Mouse (Mus musculus): ENCODE data around the gene Ncoa7. TPM values are rescaled to one million over a fixed set of nuclear protein-coding genes. Genes with fewer than 3 reads are reported as not detected.
A peak's percentile ranks its signal among the peaks of the same experiment; 100 is the strongest.
"Not testable (repeated sequence)": the region's sequence is repeated elsewhere in the genome, so short reads cannot be mapped to it uniquely, and the experiment has no call there.

The Ncoa7 gene
- polyA plus RNA-seq, 1 experiment from 2014 or later: 13.7 TPM

DNA sequence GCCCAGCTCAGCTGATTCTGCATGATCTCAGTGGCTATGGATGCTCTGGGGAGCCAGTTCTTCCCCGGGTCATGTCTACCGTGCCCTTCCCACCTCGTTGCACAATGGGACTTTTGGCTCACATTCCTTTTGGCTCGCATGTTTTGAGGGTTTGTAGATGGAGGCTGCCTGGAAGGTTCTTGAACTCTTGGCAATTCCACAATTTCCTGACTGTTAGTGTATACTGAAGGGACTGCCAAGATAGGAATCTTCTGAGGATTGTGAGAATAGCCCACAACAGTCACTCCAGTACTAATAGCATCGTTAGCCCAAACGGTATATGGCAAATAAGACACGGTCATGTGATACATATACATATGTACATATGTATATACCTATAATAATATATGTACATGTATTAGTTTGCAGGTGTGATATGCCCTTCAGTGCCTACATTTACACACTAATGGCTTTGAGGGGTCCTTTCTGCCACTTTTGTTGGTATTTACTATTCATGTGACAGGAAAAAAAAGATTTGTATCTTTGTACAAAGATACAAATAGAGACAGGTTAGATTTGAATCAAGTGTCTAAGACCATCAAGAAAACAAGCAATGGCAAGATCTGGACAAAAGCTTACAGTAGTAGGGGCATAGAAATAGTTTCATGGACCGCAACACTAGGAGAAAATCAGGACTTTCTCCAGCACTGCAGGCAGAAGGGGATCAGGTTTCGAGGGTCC is 7.3 kb upstream of the Ncoa7 start:
- peak overlapping the region; percentile 47 for H3K4me3 ChIP-seq
- H3K4me1 ChIP-seq: peaks cover 4% of the 10 kb centered on the region; the same call in 1 of the 2 replicates
- no peaks in the 10 kb centered on the region for H3K27me3 ChIP-seq
- no peaks in the 10 kb centered on the region for H3K36me3 ChIP-seq
- 27% methylated on average over 9 of the region's 9 CpGs for WGBS
- no peaks in the 10 kb centered on the region for H3K9me3 ChIP-seq
- peak overlapping the region; percentile 56 for H3K9ac ChIP-seq (replicated peaks)
- peak overlapping the region; percentile 39 for H3K4me2 ChIP-seq (replicated peaks)
- peak overlapping the region; percentile 64 for H3K27ac ChIP-seq (replicated peaks)
- ATAC-seq (replicated peaks): peak; percentile 67

DNA sequence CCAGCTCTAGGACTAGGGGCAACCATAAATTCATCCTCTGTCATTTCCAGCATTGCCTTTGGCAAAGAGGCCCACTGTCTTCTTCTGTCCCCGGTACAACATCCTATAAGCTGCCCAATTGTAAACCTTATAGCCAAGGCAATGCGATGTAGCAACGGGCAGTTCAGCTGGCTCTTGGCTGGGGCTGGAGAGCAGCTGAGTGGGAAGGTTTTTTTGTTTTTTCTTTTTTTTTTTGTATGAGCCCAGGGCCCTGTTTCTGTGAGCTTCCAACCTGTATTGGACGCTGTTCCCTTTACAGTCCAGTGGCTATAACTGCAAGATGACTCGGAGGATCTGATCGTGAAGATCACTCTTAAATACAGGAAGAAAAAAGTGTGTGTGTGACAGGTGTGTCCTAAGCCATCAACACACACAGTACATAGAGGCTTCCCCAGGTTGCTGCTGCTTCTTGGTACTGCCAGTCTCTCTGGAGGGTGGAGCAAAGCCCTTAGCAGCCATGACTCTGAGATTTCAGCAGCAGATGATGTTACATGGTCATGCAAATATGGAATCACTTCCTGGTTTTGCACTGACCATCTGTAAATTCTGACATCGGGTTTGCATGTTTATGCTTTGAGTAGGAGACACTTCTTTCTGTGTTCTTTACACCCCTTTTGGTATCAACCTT is 594 bp upstream of the Ncoa7 start:
- Histone ChIP-seq H3K4me3 (peak overlapping the region; percentile 97), H3K4me2 (replicated peaks) (peak overlapping the region; percentile 61), H3K9ac (replicated peaks) (peak overlapping the region; percentile 97), H3K4me1 (peaks cover 7% of the 10 kb centered on the region; the same call in 1 of the 2 replicates), H3K27me3 (no peaks in the 10 kb centered on the region), H3K36me3 (no peaks in the 10 kb centered on the region), H3K9me3 (no peaks in the 10 kb centered on the region), H3K27ac (replicated peaks) (peak overlapping the region; percentile 98)
- no peak; the same call in 1 of the 2 replicates for ATAC-seq (replicated peaks)
- WGBS: 35% methylated on average over 7 of the region's 7 CpGs

DNA sequence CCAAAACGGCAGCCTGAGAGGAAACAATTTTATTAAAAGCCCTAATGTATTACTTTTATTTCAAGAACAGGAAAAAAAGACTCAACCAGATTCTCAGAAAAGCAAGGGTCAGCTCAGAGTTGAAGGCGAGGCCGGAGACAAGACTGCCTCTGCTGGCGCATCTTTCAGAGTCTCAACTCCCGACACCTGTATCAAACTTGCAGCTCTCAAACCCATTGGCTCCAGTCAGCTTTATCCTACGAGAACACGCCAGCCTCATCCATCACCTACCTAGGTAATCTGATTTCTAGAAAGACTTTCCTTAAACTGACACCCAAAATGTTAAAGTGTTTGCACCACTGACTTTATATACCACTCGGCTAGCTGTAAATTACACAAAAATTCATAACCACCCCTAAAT is 1.1 kb downstream of the Ncoa7 start:
- 6% methylated on average over 8 of the region's 8 CpGs for WGBS
- H3K4me1 ChIP-seq: peaks cover 7% of the 10 kb centered on the region; the same call in 1 of the 2 replicates
- no peak for ATAC-seq (replicated peaks)

DNA sequence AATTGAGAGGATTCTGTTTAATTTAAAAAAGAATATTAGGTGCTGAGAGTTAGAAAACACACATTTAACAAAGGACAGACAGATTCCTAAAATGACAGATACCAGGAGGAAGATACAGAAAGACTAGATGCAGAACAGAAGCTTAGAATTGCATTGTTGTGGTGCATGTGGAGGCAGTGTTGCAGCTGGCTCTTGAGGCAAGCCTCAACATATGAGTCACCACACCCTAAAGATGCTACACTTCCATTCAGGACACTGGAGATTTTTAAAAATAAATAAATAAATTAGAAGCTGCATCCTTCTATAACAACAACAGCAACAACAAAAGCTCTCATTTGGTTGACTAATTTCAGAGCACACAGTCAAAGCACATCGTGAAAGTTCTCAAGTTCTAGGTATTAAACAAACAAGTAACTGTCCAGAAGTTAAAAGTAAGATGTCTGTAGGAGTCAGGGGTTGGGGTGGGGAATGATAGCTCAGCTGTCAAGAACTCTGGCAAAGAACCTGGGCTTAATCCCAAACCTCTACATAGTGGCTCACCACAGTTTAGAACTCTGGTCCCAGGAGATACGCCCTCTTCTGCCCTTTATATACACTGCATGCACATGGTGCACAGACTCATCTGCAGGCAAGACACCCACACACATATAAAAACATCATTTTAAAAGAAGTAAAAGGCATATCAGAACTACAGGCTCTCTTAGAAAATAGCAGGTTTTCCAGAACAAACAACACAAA is 3.2 kb downstream of the Ncoa7 start:
- 90% methylated on average over 2 of the region's 2 CpGs for WGBS
- H3K27ac ChIP-seq (replicated peaks): no peak overlapping the region
- no peak overlapping the region for H3K9ac ChIP-seq (replicated peaks)
- no peaks in the 10 kb centered on the region for H3K36me3 ChIP-seq
- H3K4me1 ChIP-seq: peaks cover 7% of the 10 kb centered on the region; the same call in 1 of the 2 replicates
- H3K4me3 ChIP-seq: no peak overlapping the region
- no peak for ATAC-seq (replicated peaks)
- H3K4me2 ChIP-seq (replicated peaks): no peak overlapping the region
- H3K27me3 ChIP-seq: no peaks in the 10 kb centered on the region
- no peaks in the 10 kb centered on the region; the same call in 1 of the 2 replicates for H3K9me3 ChIP-seq

More for the DNA sequence above, 1.1 kb downstream of the Ncoa7 start:
- Histone ChIP-seq H3K36me3 (no peaks in the 10 kb centered on the region), H3K9me3 (no peaks in the 10 kb centered on the region), H3K27me3 (no peaks in the 10 kb centered on the region), H3K27ac (replicated peaks) (peak overlapping the region; percentile 98), H3K4me3 (peak overlapping the region; percentile 97), H3K4me2 (replicated peaks) (peak overlapping the region; percentile 61), H3K9ac (replicated peaks) (peak overlapping the region; percentile 97)

DNA sequence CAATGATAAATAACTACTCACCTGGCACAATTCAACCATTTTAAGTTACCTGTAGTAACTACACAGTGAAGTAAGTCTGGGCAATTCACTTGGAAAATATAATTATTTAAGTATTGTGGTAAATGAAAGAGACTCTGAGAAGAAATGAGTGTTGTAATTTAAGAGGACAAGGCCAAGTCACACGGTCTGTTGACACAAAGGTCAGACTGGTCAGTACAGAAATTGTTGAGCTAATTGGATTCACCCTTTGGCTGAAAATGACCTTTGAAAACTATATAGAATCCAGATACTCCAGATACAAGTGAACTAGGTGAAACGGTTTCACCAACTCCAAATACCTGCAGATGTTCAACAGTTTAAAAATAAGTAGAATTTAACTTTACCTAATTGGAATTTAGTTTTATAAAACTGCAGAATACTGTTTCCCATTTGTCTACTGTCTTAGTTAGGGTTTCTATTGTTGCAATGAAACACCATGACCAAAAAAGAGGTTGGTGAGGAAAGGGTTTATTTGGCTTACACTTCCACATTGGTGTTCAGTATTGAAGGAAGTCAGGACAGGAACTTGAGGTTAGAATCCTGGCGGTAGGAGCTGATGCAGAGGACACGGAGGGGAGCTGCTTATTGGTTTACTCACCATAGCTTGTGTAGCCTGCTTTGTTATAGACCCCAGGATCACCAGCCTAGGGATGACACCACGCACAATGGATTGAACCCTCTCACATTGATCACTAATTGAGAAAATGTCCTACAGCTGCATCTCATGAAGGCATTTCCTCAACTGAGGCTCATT is 6.5 kb downstream of the Ncoa7 start:
- Histone ChIP-seq H3K9ac (replicated peaks) (no peak overlapping the region), H3K27ac (replicated peaks) (no peak overlapping the region), H3K4me1 (no peaks in the 10 kb centered on the region), H3K4me2 (replicated peaks) (no peak overlapping the region), H3K9me3 (peaks cover 7% of the 10 kb centered on the region; the same call in 1 of the 2 replicates), H3K27me3 (no peaks in the 10 kb centered on the region), H3K36me3 (peaks cover 11% of the 10 kb centered on the region), H3K4me3 (no peak overlapping the region)
- 88% methylated on average over 5 of the region's 5 CpGs for WGBS
- ATAC-seq (replicated peaks): no peak

DNA sequence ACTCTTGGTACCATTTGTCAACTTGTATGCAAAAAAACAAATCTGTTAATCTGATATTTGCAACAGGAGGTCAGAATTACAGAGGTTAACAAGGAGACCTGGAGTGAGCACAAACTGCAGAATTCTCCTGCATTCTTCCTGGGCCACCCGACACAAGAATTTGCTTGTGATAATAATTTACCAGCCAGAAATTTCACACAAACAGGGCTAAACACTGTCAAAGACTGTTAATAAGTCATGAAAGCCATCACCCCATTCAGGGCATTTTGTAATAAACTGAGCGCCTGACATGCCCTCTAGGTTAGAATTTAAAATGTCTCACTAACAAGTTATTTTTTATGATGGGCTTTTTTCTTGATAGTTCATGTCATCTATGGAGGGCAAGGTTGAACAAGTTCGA is 12.1 kb downstream of the Ncoa7 start:
- Histone ChIP-seq H3K4me1 (no peaks in the 10 kb centered on the region), H3K9me3 (peaks cover 7% of the 10 kb centered on the region; the same call in 1 of the 2 replicates), H3K4me3 (no peak overlapping the region), H3K27me3 (no peaks in the 10 kb centered on the region), H3K27ac (replicated peaks) (no peak overlapping the region), H3K36me3 (peaks cover 11% of the 10 kb centered on the region), H3K9ac (replicated peaks) (no peak overlapping the region), H3K4me2 (replicated peaks) (no peak overlapping the region)
- 96% methylated on average over 3 of the region's 3 CpGs for WGBS
- ATAC-seq (replicated peaks): no peak

DNA sequence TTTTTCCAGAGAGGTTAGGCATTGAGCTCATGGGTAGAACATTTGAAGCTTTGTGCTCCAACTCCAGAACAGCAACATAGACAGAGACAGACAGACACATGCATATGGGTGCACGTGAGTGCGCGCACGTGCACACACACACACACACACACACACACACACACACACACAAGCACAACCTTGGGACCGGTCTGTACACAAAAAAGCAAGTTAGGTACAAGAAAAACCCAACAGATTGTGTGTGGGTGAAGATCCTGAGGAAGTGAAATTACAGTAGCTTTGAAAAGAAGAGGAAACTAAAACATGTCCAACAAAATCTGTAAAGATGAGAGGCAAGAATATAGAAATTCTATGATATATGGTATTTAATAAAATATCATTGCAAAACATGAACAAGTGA is 13.6 kb downstream of the Ncoa7 start:
- H3K4me2 ChIP-seq (replicated peaks): no peak overlapping the region
- no peak overlapping the region for H3K27ac ChIP-seq (replicated peaks)
- ATAC-seq (replicated peaks): no peak
- no peak overlapping the region for H3K4me3 ChIP-seq
- H3K9ac ChIP-seq (replicated peaks): no peak overlapping the region
- H3K27me3 ChIP-seq: no peaks in the 10 kb centered on the region
- WGBS: 89% methylated on average over 5 of the region's 5 CpGs
- H3K4me1 ChIP-seq: no peaks in the 10 kb centered on the region
- 0 out of 2 replicates have a peak, but pooled peaks cover 7% of the 10 kb centered on the region for H3K9me3 ChIP-seq
- peaks cover 8% of the 10 kb centered on the region for H3K36me3 ChIP-seq

DNA sequence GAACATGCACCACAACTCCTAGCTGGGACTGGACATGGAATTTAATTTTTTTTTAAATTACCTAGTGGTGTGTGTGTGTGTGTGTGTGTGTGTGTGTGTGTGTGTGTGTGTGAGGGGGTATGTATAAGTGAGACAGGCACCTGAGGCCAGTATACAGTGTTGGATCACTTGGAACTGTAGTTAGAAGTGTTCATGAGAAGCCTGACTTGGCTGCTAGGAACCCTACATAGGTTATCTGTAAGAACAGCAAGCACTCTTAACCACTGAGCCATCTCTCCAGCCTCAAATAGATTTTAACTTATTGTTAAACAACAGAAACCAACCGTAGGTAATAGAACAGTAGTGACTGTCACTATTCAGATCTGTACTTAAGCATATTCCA is 14.8 kb downstream of the Ncoa7 start:
- H3K4me2 ChIP-seq (replicated peaks): no peak overlapping the region
- no peaks in the 10 kb centered on the region for H3K27me3 ChIP-seq
- WGBS: 94% methylated on average over 1 of the region's 1 CpGs
- 0 out of 2 replicates have a peak, but pooled peaks cover 3% of the 10 kb centered on the region for H3K36me3 ChIP-seq
- no peak overlapping the region for H3K27ac ChIP-seq (replicated peaks)
- 0 out of 2 replicates have a peak, but pooled peaks cover 3% of the 10 kb centered on the region for H3K9me3 ChIP-seq
- H3K4me1 ChIP-seq: no peaks in the 10 kb centered on the region
- no peak overlapping the region for H3K4me3 ChIP-seq
- H3K9ac ChIP-seq (replicated peaks): no peak overlapping the region
- ATAC-seq (replicated peaks): no peak

DNA sequence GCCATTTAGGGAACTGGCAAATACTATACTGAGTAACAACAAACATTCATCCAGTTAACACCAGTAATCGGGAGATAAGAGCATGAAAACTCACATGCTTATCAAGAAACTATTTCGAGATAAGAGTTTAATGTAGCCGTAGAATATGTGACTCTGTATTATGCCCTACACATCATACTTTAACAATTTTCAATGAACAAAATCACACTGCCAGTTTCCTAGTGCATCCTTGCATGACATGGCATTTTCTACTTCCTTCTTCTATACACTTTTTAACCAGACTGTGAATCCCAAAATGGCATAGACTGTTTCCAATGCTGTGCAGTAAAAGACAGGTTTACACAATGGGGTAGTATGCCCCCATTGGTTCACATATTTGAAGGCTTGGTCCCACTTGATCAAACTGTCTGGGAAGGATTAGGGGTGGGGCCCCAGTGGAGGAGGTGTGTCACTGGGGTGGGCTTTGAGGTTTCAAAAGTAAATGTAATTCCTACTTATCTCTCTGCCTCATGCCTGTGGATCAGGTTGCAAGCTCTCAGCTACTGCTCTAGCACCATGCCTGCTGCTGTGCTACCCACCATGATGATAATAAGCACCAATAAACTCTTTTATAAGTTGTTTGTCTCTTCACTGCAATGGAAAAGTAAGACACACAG is 15.3 kb downstream of the Ncoa7 start:
- H3K27ac ChIP-seq (replicated peaks): no peak overlapping the region
- no peaks in the 10 kb centered on the region for H3K4me1 ChIP-seq
- no peak overlapping the region for H3K9ac ChIP-seq (replicated peaks)
- H3K4me3 ChIP-seq: no peak overlapping the region
- 0 out of 2 replicates have a peak, but pooled peaks cover 3% of the 10 kb centered on the region for H3K36me3 ChIP-seq
- no peak for ATAC-seq (replicated peaks)
- H3K27me3 ChIP-seq: no peaks in the 10 kb centered on the region
- 97% methylated on average over 3 of the region's 3 CpGs for WGBS
- no peak overlapping the region for H3K4me2 ChIP-seq (replicated peaks)
- H3K9me3 ChIP-seq: no peaks in the 10 kb centered on the region

DNA sequence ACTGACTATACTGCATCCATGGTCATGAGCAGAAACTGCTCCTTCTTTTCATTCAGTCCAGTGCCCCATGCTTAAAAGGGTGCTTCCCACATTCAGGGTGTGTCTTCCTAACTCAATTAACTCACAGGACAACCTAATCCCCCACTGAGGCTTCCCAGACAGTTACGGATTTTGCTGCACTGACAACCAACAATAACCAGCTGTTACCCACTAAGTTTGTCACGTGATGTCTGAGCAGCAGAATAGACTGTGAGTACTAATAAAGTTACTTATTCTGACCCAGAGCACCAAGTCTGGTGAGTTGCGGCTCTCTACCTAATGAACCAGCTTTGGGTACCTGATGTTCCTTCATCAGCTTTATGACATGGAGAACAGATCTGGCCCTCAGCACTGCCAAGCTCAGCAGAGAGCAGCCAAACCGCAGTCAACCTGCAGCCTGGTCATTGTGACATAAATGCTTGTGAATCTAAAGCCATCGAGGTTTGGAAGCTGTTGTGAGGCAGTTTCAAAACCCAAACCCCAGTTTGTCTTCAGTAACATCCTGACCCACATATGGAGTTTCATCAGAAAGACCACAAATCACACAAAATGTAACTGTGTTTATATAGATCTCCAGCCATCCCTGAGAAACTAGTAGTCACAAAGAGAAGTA is 16.9 kb downstream of the Ncoa7 start:
- Histone ChIP-seq H3K27me3 (no peaks in the 10 kb centered on the region), H3K4me1 (no peaks in the 10 kb centered on the region), H3K9ac (replicated peaks) (no peak overlapping the region), H3K4me3 (no peak overlapping the region), H3K9me3 (no peaks in the 10 kb centered on the region), H3K36me3 (no peaks in the 10 kb centered on the region), H3K27ac (replicated peaks) (no peak overlapping the region), H3K4me2 (replicated peaks) (no peak overlapping the region)
- no peak for ATAC-seq (replicated peaks)
- WGBS: 90% methylated on average over 5 of the region's 5 CpGs

DNA sequence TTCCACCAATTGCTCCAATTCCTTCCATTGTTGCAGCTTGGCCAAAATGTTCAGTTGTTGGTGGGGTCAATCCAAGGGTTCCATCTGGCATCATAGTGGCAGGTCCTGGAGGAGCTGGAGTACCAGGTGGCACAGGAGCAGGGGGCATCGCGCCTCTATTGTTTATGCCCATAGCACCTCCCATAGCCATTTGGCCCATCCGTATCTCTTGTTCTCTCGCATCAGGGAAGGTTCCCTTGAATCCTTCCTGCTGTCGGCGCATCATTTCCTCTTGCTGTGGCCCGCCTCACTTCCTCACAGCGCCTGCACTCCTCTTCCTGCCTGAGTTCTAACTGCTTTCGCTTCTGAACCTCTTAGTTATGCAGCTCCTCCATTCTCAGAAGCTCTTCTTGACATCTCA is 22.2 kb downstream of the Ncoa7 start:
- not testable (repeated sequence) for H3K4me1 ChIP-seq; H3K9ac ChIP-seq (replicated peaks); H3K4me3 ChIP-seq; H3K27ac ChIP-seq (replicated peaks); H3K4me2 ChIP-seq (replicated peaks); ATAC-seq (replicated peaks); H3K27me3 ChIP-seq; H3K9me3 ChIP-seq; H3K36me3 ChIP-seq
- 94% methylated on average over 9 of the region's 9 CpGs for WGBS
